Mouse (Mus musculus) urinary bladder, postnatal 14 days (tissue): ENCODE data around the gene 1700020A23Rik.

ENCODE experiments used
- DNase-seq: peaks from one replicate; pipeline ENCODE4 v3.0.0; 2021; ENCODE audit warnings: low spot score

Gene 1700020A23Rik

DNA sequence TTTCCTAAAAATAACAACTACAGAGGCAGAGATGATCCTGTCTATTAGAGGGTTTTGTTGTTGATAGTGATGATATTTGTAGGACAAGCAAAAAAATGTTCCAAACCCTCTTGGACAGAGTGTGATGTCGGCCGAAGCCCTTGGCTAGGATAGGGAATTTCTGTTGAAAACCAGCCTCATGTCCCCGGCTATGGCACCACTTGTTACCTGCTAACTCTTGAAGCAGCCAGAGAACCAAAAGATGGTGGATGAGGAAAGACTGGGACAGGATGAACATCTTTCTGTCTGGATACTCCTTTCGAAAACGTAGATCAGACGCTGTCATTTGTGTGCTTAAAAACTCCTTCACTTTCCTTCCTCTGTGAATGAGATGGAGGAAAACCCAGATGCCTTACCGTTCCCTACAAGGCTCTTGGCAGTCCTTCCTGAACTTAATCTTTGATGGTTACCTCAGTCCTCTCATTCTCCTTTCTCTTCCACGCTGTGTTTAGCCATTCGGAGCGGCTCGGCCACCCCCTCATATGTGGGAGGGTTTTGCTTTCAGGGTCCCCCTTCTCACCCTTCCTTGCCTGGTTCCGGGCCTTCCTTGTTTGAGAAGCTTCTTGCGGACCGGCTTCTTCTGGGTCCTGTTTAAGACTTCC lies 46.1 kb downstream of the 1700020A23Rik start:
- DNase-seq: no peak

GRCm38 (mm10) chr2:130451727-130452090 lies 46.6 kb downstream of the 1700020A23Rik start:
- DNase-seq: no peak

GRCm38 (mm10) chr2:130452266-130452665 lies 47.2 kb downstream of the 1700020A23Rik start:
- no peak for DNase-seq

DNA sequence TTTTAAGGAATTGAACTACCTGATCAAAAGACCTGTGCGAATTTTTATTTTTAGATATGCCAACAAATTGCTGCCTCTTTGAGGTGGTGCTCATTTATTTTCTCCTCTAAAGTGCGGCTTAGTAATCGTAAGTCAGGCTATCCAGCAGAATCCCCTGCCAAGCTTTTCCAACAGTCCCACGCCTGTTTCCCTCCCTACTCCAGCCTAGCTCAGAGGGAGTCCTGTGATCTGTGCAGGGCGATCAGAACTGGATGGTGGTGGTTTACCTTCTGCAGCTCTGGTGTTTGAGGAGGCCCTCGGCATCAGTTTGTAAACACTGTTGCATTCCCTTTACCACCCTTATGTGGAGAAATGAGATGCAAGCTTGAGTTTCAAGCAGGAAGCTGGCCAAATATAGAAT lies 48.4 kb downstream of the 1700020A23Rik start:
- DNase-seq: no peak

DNA sequence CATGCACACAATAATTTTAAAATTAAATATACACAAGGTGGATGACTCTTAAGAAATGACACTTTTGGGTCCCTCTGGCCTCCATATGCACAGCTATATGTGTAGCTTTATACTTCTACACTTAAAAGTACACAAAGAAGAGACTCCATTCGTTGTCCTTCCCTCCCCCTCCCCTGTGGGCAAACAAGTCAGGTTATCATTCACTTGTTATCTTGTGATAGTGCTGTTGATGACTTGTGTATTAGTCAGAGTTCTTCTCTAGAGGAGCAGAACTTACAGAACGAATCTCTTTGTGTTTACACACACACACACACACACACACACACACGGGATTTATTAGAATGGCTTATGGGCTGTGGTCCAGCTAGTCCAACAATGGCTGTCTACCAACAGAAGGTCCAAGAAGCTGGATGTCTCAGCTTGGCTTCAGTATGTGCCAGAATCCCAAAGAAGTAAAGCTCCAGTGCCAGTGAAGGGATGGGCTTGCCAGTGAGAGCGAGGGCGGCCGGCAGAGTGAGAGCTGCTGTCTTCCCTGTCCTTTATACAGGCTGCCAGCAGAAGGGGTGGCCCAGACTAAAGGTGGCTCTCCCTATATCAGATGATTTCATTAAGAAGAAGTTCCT lies 49.8 kb downstream of the 1700020A23Rik start:
- DNase-seq: no peak
